Mouse (Mus musculus): ENCODE data around the gene Cog8.

The Cog8 gene

GRCm38 (mm10) chr8:107056076-107056972 lies at the start of gene Cog8, which contains the start of gene Nip7:
Gene Cog8 (minus strand): TSS chr8:107056689.
Gene Nip7 (plus strand): TSS chr8:107056877.
- peak; percentile 99 for DNase-seq (ENCODE audit: inconsistent ontology term)

GRCm38 (mm10) chr8:107104547-107104946 lies 48.1 kb upstream of the Cog8 start:
- DNase-seq (ENCODE audit: inconsistent ontology term): peak; percentile 51

GRCm38 (mm10) chr8:107100635-107101034 lies 44.1 kb upstream of the Cog8 start:
- no peak for DNase-seq (ENCODE audit: inconsistent ontology term)

GRCm38 (mm10) chr8:107096366-107097036 lies 40.0 kb upstream of the Cog8 start, which contains the start of gene Terf2:
Gene Terf2 (minus strand): TSS chr8:107096547.
- peak; percentile 99 for DNase-seq (ENCODE audit: inconsistent ontology term)

- DNase-seq (ENCODE audit: inconsistent ontology term): no peak
These were observed 39.4 kb upstream of the Cog8 start for GRCm38 (mm10) chr8:107095717-107096365.

- no peak for DNase-seq (ENCODE audit: inconsistent ontology term)
These were observed 34.0 kb upstream of the Cog8 start for GRCm38 (mm10) chr8:107090531-107090930.

GRCm38 (mm10) chr8:107088526-107089063 lies 32.1 kb upstream of the Cog8 start:
- no peak for DNase-seq (ENCODE audit: inconsistent ontology term)

GRCm38 (mm10) chr8:107086018-107086417 lies 29.5 kb upstream of the Cog8 start:
- no peak for DNase-seq (ENCODE audit: inconsistent ontology term)

- DNase-seq (ENCODE audit: inconsistent ontology term): no peak
These were observed 28.9 kb upstream of the Cog8 start for GRCm38 (mm10) chr8:107085358-107085757.

- DNase-seq (ENCODE audit: inconsistent ontology term): no peak
These were observed 19.9 kb upstream of the Cog8 start for GRCm38 (mm10) chr8:107076239-107076888.

- no peak for DNase-seq (ENCODE audit: inconsistent ontology term)
These were observed 17.6 kb upstream of the Cog8 start for GRCm38 (mm10) chr8:107074128-107074527.

- no peak for DNase-seq (ENCODE audit: inconsistent ontology term)
These were observed 17.2 kb upstream of the Cog8 start for GRCm38 (mm10) chr8:107073706-107074105.

GRCm38 (mm10) chr8:107065511-107066496 lies 9.3 kb upstream of the Cog8 start, which contains the start of gene Tmed6:
Gene Tmed6 (minus strand): TSS chr8:107065644.
- no peak for DNase-seq (ENCODE audit: inconsistent ontology term)

GRCm38 (mm10) chr8:107062613-107063012 lies 6.1 kb upstream of the Cog8 start:
- no peak for DNase-seq (ENCODE audit: inconsistent ontology term)

GRCm38 (mm10) chr8:107056973-107057369 lies 482 bp upstream of the Cog8 start:
- DNase-seq (ENCODE audit: inconsistent ontology term): no peak

GRCm38 (mm10) chr8:107052046-107052445 lies 4.4 kb downstream of the Cog8 start:
- DNase-seq (ENCODE audit: inconsistent ontology term): no peak

- DNase-seq (ENCODE audit: inconsistent ontology term): no peak
These were observed 7.0 kb downstream of the Cog8 start for GRCm38 (mm10) chr8:107049480-107049879.

GRCm38 (mm10) chr8:107048061-107048941 lies 8.2 kb downstream of the Cog8 start, which contains the start of gene Pdf:
Gene Pdf (minus strand): TSS chr8:107048614.
- DNase-seq (ENCODE audit: inconsistent ontology term): peak; percentile 85

- DNase-seq (ENCODE audit: inconsistent ontology term): no peak
These were observed 9.5 kb downstream of the Cog8 start for GRCm38 (mm10) chr8:107046976-107047375.
